ENCODE assay signal across 11 mouse cellular contexts in the genomic region with DNA sequence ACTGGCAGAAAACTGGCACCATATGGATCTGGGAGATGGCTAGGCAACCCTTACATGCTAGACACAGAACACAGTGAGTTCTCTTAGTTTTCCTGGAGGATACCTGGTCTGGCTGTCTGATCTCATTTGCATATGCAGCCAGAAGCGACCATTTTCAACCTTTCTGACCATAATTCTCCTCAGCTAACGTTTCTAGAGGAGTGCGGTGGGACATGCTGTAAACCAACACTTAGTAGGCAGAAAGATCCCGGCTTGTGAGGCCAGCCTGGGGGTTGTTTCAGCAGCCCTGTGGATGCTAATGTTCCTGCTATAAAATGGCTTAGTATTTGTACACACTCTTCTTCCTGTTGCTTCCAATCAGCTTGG.
DNase-seq lines count a peak whose midpoint lies in the region; ATAC-seq and TF ChIP-seq lines count a peak whose summit lies in the region.
"Had no signal": no experiment of that assay in that cellular context is flagged by ENCODE, and none has a peak within 500 bp of the region (broad histone marks: within the 10 kb centered on the region; RNA-seq: fewer than 3 reads in every experiment).

No protein-coding gene starts in this region.

- intact Hi-C loops in left cerebral cortex, postnatal 36 days (cut with DNase I): loop anchor here (2.0 to 5.0 kb wide), 3 partner anchors 173 to 270 kb away; partner anchors contain the start of gene Tnfaip3

- TF ChIP-seq CTCF in bone marrow, adult 2 months (IDR thresholded peaks at IDR 0.05; ENCODE audit: control insufficient read depth, insufficient read depth, low read length): no peak

- no peaks in the 10 kb centered on the region for H3K36me3 ChIP-seq in hindbrain, embryonic 10.5 days
- H3K36me3 ChIP-seq in hindbrain, embryonic 11.5 days (ENCODE audit: control insufficient read depth, insufficient read depth, low read length): no peaks in the 10 kb centered on the region
- no peaks in the 10 kb centered on the region for H3K36me3 ChIP-seq in hindbrain, embryonic 12.5 days
- no peaks in the 10 kb centered on the region for H3K36me3 ChIP-seq in midbrain, embryonic 12.5 days

- no peak for DNase-seq in hindbrain, embryonic 10.5 days (ENCODE audit: low spot score)
- DNase-seq in hindbrain, embryonic 11.5 days (ENCODE audit: low spot score): no peak
- DNase-seq in urinary bladder, postnatal 36 days (ENCODE audit: low spot score in 2 of 2): no peak
- DNase-seq in layer of hippocampus, adult 8-10 months (ENCODE audit: low spot score in 2 of 2): no peak
- no peak for DNase-seq in left cerebral cortex, postnatal 36 days (ENCODE audit: low spot score in 2 of 2)
- DNase-seq: cerebellum, adult 2 months; kidney, adult 11 months; left cerebral cortex, postnatal 4 days had no signal

- H3K9ac ChIP-seq in hindbrain, embryonic 11.5 days (ENCODE audit: low read depth, low read length): no peak overlapping the region
- H3K9ac ChIP-seq in hindbrain, embryonic 12.5 days: 0 out of 2 replicates have a peak overlapping the region, but pooled peaks have one; percentile 27
- no peak overlapping the region; the same call in 1 of the 2 replicates for H3K9ac ChIP-seq in midbrain, embryonic 12.5 days (replicated peaks)

- peaks cover 22% of the 10 kb centered on the region for H3K27me3 ChIP-seq in hindbrain, embryonic 10.5 days (ENCODE audit: insufficient read depth, poor library complexity, severe bottlenecking)
- no peaks in the 10 kb centered on the region; the same call in 1 of the 2 replicates for H3K27me3 ChIP-seq in hindbrain, embryonic 11.5 days (ENCODE audit: control insufficient read depth, insufficient read depth, low read length)
- H3K27me3 ChIP-seq in hindbrain, embryonic 12.5 days: peaks cover 7% of the 10 kb centered on the region
- peaks cover 15% of the 10 kb centered on the region for H3K27me3 ChIP-seq in midbrain, embryonic 12.5 days

- WGBS in hindbrain, embryonic 10.5 days: 63% methylated on average over 4 of the region's 4 CpGs
- 68% methylated on average over 4 of the region's 4 CpGs for WGBS in hindbrain, embryonic 11.5 days
- WGBS in bone marrow, adult 2 months: 50% methylated on average over 4 of the region's 4 CpGs
- WGBS in hindbrain, embryonic 12.5 days: 58% methylated on average over 4 of the region's 4 CpGs
- 61% methylated on average over 4 of the region's 4 CpGs for WGBS in midbrain, embryonic 12.5 days

- H3K4me2 ChIP-seq in hindbrain, embryonic 11.5 days (replicated peaks; ENCODE audit: low read depth, low read length): no peak overlapping the region
- H3K4me2 ChIP-seq in hindbrain, embryonic 12.5 days (replicated peaks): peak overlapping the region; percentile 37; the same call in 1 of the 2 replicates
- H3K4me2 ChIP-seq in midbrain, embryonic 12.5 days (replicated peaks): peak overlapping the region; percentile 47

- H3K4me1 ChIP-seq in hindbrain, embryonic 10.5 days (replicated peaks): peaks cover 13% of the 10 kb centered on the region
- no peaks in the 10 kb centered on the region for H3K4me1 ChIP-seq in hindbrain, embryonic 11.5 days (replicated peaks; ENCODE audit: control insufficient read depth, insufficient read depth, low read length)
- no peaks in the 10 kb centered on the region; the same call in 1 of the 2 replicates for H3K4me1 ChIP-seq in bone marrow, adult 2 months (ENCODE audit: control insufficient read depth, insufficient read depth, low read length)
- peaks cover 10% of the 10 kb centered on the region; the same call in 1 of the 2 replicates for H3K4me1 ChIP-seq in hindbrain, embryonic 12.5 days
- H3K4me1 ChIP-seq in midbrain, embryonic 12.5 days: peaks cover 12% of the 10 kb centered on the region

- 0 out of 2 replicates have a peak overlapping the region, but pooled peaks have one; percentile 45 for H3K27ac ChIP-seq in hindbrain, embryonic 10.5 days
- H3K27ac ChIP-seq in hindbrain, embryonic 11.5 days (ENCODE audit: low read depth, low read length): no peak overlapping the region
- H3K27ac ChIP-seq in bone marrow, adult 2 months (ENCODE audit: control insufficient read depth, insufficient read depth, low read depth, low read length, poor library complexity): peak overlapping the region; percentile 69
- no peak overlapping the region for H3K27ac ChIP-seq in hindbrain, embryonic 12.5 days
- H3K27ac ChIP-seq in midbrain, embryonic 12.5 days (replicated peaks): no peak overlapping the region

- no peaks in the 10 kb centered on the region for H3K9me3 ChIP-seq in hindbrain, embryonic 10.5 days
- H3K9me3 ChIP-seq in hindbrain, embryonic 11.5 days (ENCODE audit: control insufficient read depth, low read length): no peaks in the 10 kb centered on the region
- H3K9me3 ChIP-seq in hindbrain, embryonic 12.5 days (replicated peaks): no peaks in the 10 kb centered on the region
- H3K9me3 ChIP-seq in midbrain, embryonic 12.5 days: no peaks in the 10 kb centered on the region

- no peak for TF ChIP-seq POLR2A in bone marrow, adult 2 months (IDR thresholded peaks at IDR 0.05; ENCODE audit: borderline replicate concordance, control insufficient read depth, low read depth, low read length)

- H3K4me3 ChIP-seq in hindbrain, embryonic 10.5 days: 0 out of 2 replicates have a peak overlapping the region, but pooled peaks have one; percentile 33
- no peak overlapping the region for H3K4me3 ChIP-seq in hindbrain, embryonic 11.5 days (ENCODE audit: low read depth, low read length)
- peak overlapping the region; percentile 24 for H3K4me3 ChIP-seq in bone marrow, adult 2 months (replicated peaks; ENCODE audit: control insufficient read depth, low read depth, low read length)
- no peak overlapping the region for H3K4me3 ChIP-seq in hindbrain, embryonic 12.5 days
- peak overlapping the region; percentile 21 for H3K4me3 ChIP-seq in midbrain, embryonic 12.5 days

- ATAC-seq in hindbrain, embryonic 11.5 days (ENCODE audit: low FRiP score): no peak
- no peak for ATAC-seq in hindbrain, embryonic 12.5 days (ENCODE audit: low FRiP score)
- no peak for ATAC-seq in midbrain, embryonic 12.5 days (ENCODE audit: low FRiP score, low read depth)

Comparison
In these comparisons a context has a peak if more than half of its experiments do, and no peak if none do; other contexts are left out.
1. H3K27ac ChIP-seq: peak in hindbrain, embryonic 10.5 days (single experiment) and bone marrow, adult 2 months (single experiment); none in hindbrain, embryonic 11.5 days (single experiment), hindbrain, embryonic 12.5 days (single experiment) and midbrain, embryonic 12.5 days (single experiment).
2. H3K4me3 ChIP-seq: peak in hindbrain, embryonic 10.5 days (single experiment), bone marrow, adult 2 months (single experiment) and midbrain, embryonic 12.5 days (single experiment); none in hindbrain, embryonic 11.5 days (single experiment) and hindbrain, embryonic 12.5 days (single experiment).